Mouse (Mus musculus): ENCODE results near the gene Dscam. TPM values are rescaled to one million over a fixed set of nuclear protein-coding genes. Genes with fewer than 3 reads are reported as not detected.

The Dscam gene
- polyA plus RNA-seq, 1 experiment = 32.8 TPM

- TF ChIP-seq CTCF (IDR thresholded peaks at IDR 0.05; ENCODE audit: borderline replicate concordance, extremely low read depth, insufficient read depth, insufficient read length) (no peak), POLR2A (IDR thresholded peaks at IDR 0.05; ENCODE audit: borderline replicate concordance, extremely low read depth, insufficient read depth, insufficient read length, poor library complexity, severe bottlenecking) (no peak)
- DNase-seq (ENCODE audit: low read depth) = no peak
Measured at GRCm38 (mm10) chr16:96754971-96755504, 415.5 kb downstream of the Dscam start.

- TF ChIP-seq CTCF (IDR thresholded peaks at IDR 0.05; ENCODE audit: borderline replicate concordance, extremely low read depth, insufficient read depth, insufficient read length) (no peak), POLR2A (IDR thresholded peaks at IDR 0.05; ENCODE audit: borderline replicate concordance, extremely low read depth, insufficient read depth, insufficient read length, poor library complexity, severe bottlenecking) (no peak)
- peak; percentile 81 for DNase-seq (ENCODE audit: low read depth)
Measured at GRCm38 (mm10) chr16:96754381-96754780, 416.2 kb downstream of the Dscam start.

GRCm38 (mm10) chr16:96753781-96754173 is 416.8 kb downstream of the Dscam start:
- DNase-seq (ENCODE audit: low read depth) = no peak

GRCm38 (mm10) chr16:96753164-96753780 is 417.3 kb downstream of the Dscam start:
- no peak for TF ChIP-seq POLR2A (IDR thresholded peaks at IDR 0.05; ENCODE audit: borderline replicate concordance, extremely low read depth, insufficient read depth, insufficient read length, poor library complexity, severe bottlenecking)
- peak; percentile 35; the same call in 1 of the 2 replicates for TF ChIP-seq CTCF (IDR thresholded peaks at IDR 0.05; ENCODE audit: borderline replicate concordance, extremely low read depth, insufficient read depth, insufficient read length)
- peak; percentile 59 for DNase-seq (ENCODE audit: low read depth)

More at GRCm38 (mm10) chr16:96753781-96754173, 416.8 kb downstream of the Dscam start:
- TF ChIP-seq CTCF (IDR thresholded peaks at IDR 0.05; ENCODE audit: borderline replicate concordance, extremely low read depth, insufficient read depth, insufficient read length) = no peak
- no peak for TF ChIP-seq POLR2A (IDR thresholded peaks at IDR 0.05; ENCODE audit: borderline replicate concordance, extremely low read depth, insufficient read depth, insufficient read length, poor library complexity, severe bottlenecking)

GRCm38 (mm10) chr16:96742475-96743255 is 427.9 kb downstream of the Dscam start:
- peak; percentile 75 for DNase-seq (ENCODE audit: low read depth)
- no peak for TF ChIP-seq CTCF (IDR thresholded peaks at IDR 0.05; ENCODE audit: borderline replicate concordance, extremely low read depth, insufficient read depth, insufficient read length)

GRCm38 (mm10) chr16:96741336-96741735 is 429.2 kb downstream of the Dscam start:
- DNase-seq (ENCODE audit: low read depth) = peak; percentile 37
- TF ChIP-seq CTCF (IDR thresholded peaks at IDR 0.05; ENCODE audit: borderline replicate concordance, extremely low read depth, insufficient read depth, insufficient read length) = no peak
- TF ChIP-seq POLR2A (IDR thresholded peaks at IDR 0.05; ENCODE audit: borderline replicate concordance, extremely low read depth, insufficient read depth, insufficient read length, poor library complexity, severe bottlenecking) = no peak

GRCm38 (mm10) chr16:96740073-96741055 is 430.2 kb downstream of the Dscam start:
- TF ChIP-seq CTCF (IDR thresholded peaks at IDR 0.05; ENCODE audit: borderline replicate concordance, extremely low read depth, insufficient read depth, insufficient read length) (no peak), POLR2A (IDR thresholded peaks at IDR 0.05; ENCODE audit: borderline replicate concordance, extremely low read depth, insufficient read depth, insufficient read length, poor library complexity, severe bottlenecking) (no peak)
- peak; percentile 14 for DNase-seq (ENCODE audit: low read depth)

- TF ChIP-seq POLR2A (IDR thresholded peaks at IDR 0.05; ENCODE audit: borderline replicate concordance, extremely low read depth, insufficient read depth, insufficient read length, poor library complexity, severe bottlenecking) (no peak), CTCF (IDR thresholded peaks at IDR 0.05; ENCODE audit: borderline replicate concordance, extremely low read depth, insufficient read depth, insufficient read length) (no peak)
- no peak for DNase-seq (ENCODE audit: low read depth)
Measured at GRCm38 (mm10) chr16:96736501-96736900, 434.1 kb downstream of the Dscam start.

GRCm38 (mm10) chr16:96730881-96731280 is 439.7 kb downstream of the Dscam start:
- no peak for DNase-seq (ENCODE audit: low read depth)
- no peak for TF ChIP-seq POLR2A (IDR thresholded peaks at IDR 0.05; ENCODE audit: borderline replicate concordance, extremely low read depth, insufficient read depth, insufficient read length, poor library complexity, severe bottlenecking)
- TF ChIP-seq CTCF (IDR thresholded peaks at IDR 0.05; ENCODE audit: borderline replicate concordance, extremely low read depth, insufficient read depth, insufficient read length) = no peak

- DNase-seq (ENCODE audit: low read depth) = peak; percentile 56
- TF ChIP-seq POLR2A (IDR thresholded peaks at IDR 0.05; ENCODE audit: borderline replicate concordance, extremely low read depth, insufficient read depth, insufficient read length, poor library complexity, severe bottlenecking) = no peak
- no peak for TF ChIP-seq CTCF (IDR thresholded peaks at IDR 0.05; ENCODE audit: borderline replicate concordance, extremely low read depth, insufficient read depth, insufficient read length)
Measured at GRCm38 (mm10) chr16:96727836-96728774, 442.4 kb downstream of the Dscam start.
